17 mouse cellular contexts compared by ENCODE assay signal in the genomic region with DNA sequence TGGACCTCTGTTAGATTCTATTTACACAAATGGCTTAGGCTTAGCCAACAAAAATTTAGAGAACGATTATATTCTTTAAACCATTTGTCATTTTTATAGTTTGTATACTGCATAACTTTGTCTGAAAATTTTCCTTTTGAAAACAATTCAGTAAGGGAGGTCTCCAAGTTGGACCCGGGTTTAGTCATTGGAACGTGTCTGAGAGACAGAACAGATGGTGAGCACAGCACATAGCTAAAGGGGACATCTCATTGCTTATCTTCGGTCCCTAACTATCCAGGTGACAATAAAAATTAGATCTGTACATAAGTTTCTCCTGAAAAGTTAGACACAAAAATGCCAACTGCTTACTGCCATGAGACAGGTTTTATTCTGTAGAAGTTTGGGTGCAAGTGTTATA.
"Had no signal": no experiment of that assay in that cellular context is flagged by ENCODE, and none has a peak within 500 bp of the region (broad histone marks: within the 10 kb centered on the region; RNA-seq: fewer than 3 reads in every experiment).

No protein-coding gene starts in this region.

- DNase-seq: liver; liver, embryonic 13.5 days; liver, postnatal 0 days; right cerebral cortex, postnatal 14 days; thymus, adult 2 months; thymus, postnatal 25 days; thymus, postnatal 4 days had no signal

- H3K36me3 ChIP-seq: liver, embryonic 13.5 days; liver, embryonic 15.5 days; midbrain, embryonic 13.5 days; midbrain, embryonic 15.5 days; neural tube, embryonic 12.5 days; stomach, embryonic 15.5 days had no signal

- H3K27me3 ChIP-seq: liver, embryonic 13.5 days; liver, embryonic 15.5 days; megakaryocyte, embryonic 14.5 days; midbrain, embryonic 13.5 days; midbrain, embryonic 15.5 days; neural tube, embryonic 12.5 days; stomach, embryonic 15.5 days had no signal

- H3K4me1 ChIP-seq: liver, embryonic 13.5 days; liver, embryonic 15.5 days; megakaryocyte, embryonic 14.5 days; midbrain, embryonic 13.5 days; midbrain, embryonic 15.5 days; neural tube, embryonic 12.5 days; stomach, embryonic 15.5 days had no signal

- H3K27ac ChIP-seq: liver, embryonic 13.5 days; liver, embryonic 15.5 days; macrophage; midbrain, embryonic 13.5 days; midbrain, embryonic 15.5 days; neural tube, embryonic 12.5 days; stomach, embryonic 15.5 days; stomach, postnatal 0 days had no signal

- H3K4me2 ChIP-seq: liver, embryonic 11.5 days; liver, embryonic 13.5 days; liver, embryonic 15.5 days; midbrain, embryonic 11.5 days; midbrain, embryonic 13.5 days; midbrain, embryonic 15.5 days; neural tube, embryonic 12.5 days; stomach, embryonic 15.5 days had no signal

- ATAC-seq: liver, postnatal 0 days; midbrain, embryonic 13.5 days; midbrain, embryonic 15.5 days had no signal

- H3K9ac ChIP-seq: liver, embryonic 13.5 days; liver, embryonic 15.5 days; liver, postnatal 0 days; midbrain, embryonic 13.5 days; midbrain, embryonic 15.5 days; neural tube, embryonic 12.5 days; stomach, embryonic 15.5 days had no signal

- H3K4me3 ChIP-seq: liver, embryonic 13.5 days; liver, embryonic 15.5 days; megakaryocyte, embryonic 14.5 days; midbrain, embryonic 13.5 days; midbrain, embryonic 15.5 days; neural tube, embryonic 12.5 days; stomach, embryonic 15.5 days had no signal

- H3K9me3 ChIP-seq: liver, embryonic 13.5 days; liver, embryonic 15.5 days; megakaryocyte, embryonic 14.5 days; midbrain, embryonic 13.5 days; midbrain, embryonic 15.5 days; neural tube, embryonic 12.5 days; stomach, embryonic 15.5 days had no signal
